Mouse (Mus musculus) kidney, embryonic 15.5 days (tissue): Measurements from ENCODE around the gene Fndc7. TPM values are rescaled to one million over a fixed set of nuclear protein-coding genes. Genes with fewer than 3 reads are reported as not detected.

Experiments
- ATAC-seq: fragments of 200-750 bp; cut with Nextera tagmentation; replicated peaks from 2 replicates; pipeline ENCODE4 v1.8.0; 2017; ENCODE audit warnings: moderate TSS enrichment; ENCODE audit not compliant: low FRiP score
- H3K27ac ChIP-seq: fragments of 300-500 bp; sonication (generic); 2 replicates; pipeline ENCODE4 v1.5.1; 2015; ENCODE audit warnings: mild to moderate bottlenecking, inconsistent platforms
- H3K27me3 ChIP-seq: fragments of 300-500 bp; sonication (generic); 2 replicates; pipeline ENCODE4 v1.6.1; 2015; ENCODE audit warnings: inconsistent platforms
- H3K36me3 ChIP-seq: fragments of 300-500 bp; sonication (generic); 2 replicates; pipeline ENCODE4 v1.6.1; 2015; ENCODE audit warnings: inconsistent platforms
- H3K4me1 ChIP-seq: fragments of 300-500 bp; sonication (generic); 2 replicates; pipeline ENCODE4 v1.6.1; 2015; ENCODE audit warnings: inconsistent platforms
- H3K4me2 ChIP-seq: fragments of 300-500 bp; sonication (generic); 2 replicates; pipeline ENCODE4 v1.6.1; 2015; ENCODE audit warnings: moderate library complexity, mild to moderate bottlenecking, inconsistent platforms
- H3K4me3 ChIP-seq: fragments of 300-500 bp; sonication (generic); replicated peaks from 2 replicates; pipeline ENCODE4 v1.5.1; 2015; ENCODE audit warnings: mild to moderate bottlenecking, inconsistent platforms
- H3K9ac ChIP-seq: fragments of 300-500 bp; sonication (generic); 2 replicates; pipeline ENCODE4 v1.6.1; 2015; ENCODE audit warnings: mild to moderate bottlenecking, inconsistent platforms
- H3K9me3 ChIP-seq: fragments of 300-500 bp; sonication (generic); replicated peaks from 2 replicates; pipeline ENCODE4 v1.6.1; 2016; ENCODE audit warnings: inconsistent platforms
- WGBS: fragments of 180-500 bp; shearing (Covaris S2); methylation state at CpG from one replicate; pipeline ENCODE4 v1.1.7; 2015; ENCODE audit warnings: mixed read lengths; 5-methylcytosine and 5-hydroxymethylcytosine counted together
- polyA plus RNA-seq: library from polyadenylated mRNA; unstranded; fragments of >200 nt; fragmentation: Nextera tagmentation; extraction: Ambion mirVana; gene quantifications from 2 replicates; pipeline ENCODE4 v1.2.1, GENCODE M21; 2015

Fndc7 gene
- polyA plus RNA-seq, 1 experiment from 2014 or later = not detected

- 79% methylated on average over 11 of the region's 11 CpGs for WGBS
- Histone ChIP-seq H3K4me3 (no peak overlapping the region), H3K4me1 (no peaks in the 10 kb centered on the region), H3K27me3 (no peaks in the 10 kb centered on the region), H3K9me3 (no peaks in the 10 kb centered on the region), H3K27ac (no peak overlapping the region), H3K9ac (no peak overlapping the region), H3K4me2 (no peak overlapping the region), H3K36me3 (peaks cover 27% of the 10 kb centered on the region)
- peak; percentile 66 for ATAC-seq
Observed at GRCm38 (mm10) chr3:108830493-108830892, 59.3 kb downstream of the Fndc7 start.

GRCm38 (mm10) chr3:108815631-108816030 lies 74.2 kb downstream of the Fndc7 start:
- H3K27ac ChIP-seq = no peak overlapping the region
- H3K4me2 ChIP-seq = no peak overlapping the region
- no peak for ATAC-seq
- no peaks in the 10 kb centered on the region for H3K9me3 ChIP-seq
- H3K36me3 ChIP-seq = peaks cover 48% of the 10 kb centered on the region
- H3K27me3 ChIP-seq = no peaks in the 10 kb centered on the region
- H3K4me1 ChIP-seq = no peaks in the 10 kb centered on the region
- 75% methylated on average over 4 of the region's 4 CpGs for WGBS
- H3K4me3 ChIP-seq = no peak overlapping the region
- H3K9ac ChIP-seq = no peak overlapping the region

DNA sequence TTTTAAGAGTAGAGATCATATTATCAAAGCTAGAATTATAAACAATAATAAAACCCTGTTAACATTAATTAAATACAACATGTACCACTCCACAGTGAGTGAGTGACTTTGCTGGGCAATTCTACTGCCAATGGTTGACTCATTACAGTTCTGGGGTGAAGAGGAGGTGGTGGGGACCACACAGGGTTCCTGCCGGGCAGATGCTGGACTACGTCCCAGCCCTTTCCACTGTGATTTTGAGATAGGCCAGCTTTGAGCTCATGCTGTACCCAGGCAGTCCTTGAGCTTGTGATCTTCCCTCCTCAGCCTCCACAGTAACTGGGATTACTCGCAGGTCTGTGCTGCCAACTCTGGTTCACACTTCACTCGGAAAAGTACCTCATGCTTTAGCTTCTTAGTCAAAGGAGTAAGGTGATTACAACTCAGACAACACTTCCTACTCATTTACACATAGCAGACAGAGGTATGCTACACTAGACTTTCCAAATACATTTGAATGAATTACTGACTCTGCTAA lies 79.0 kb downstream of the Fndc7 start:
- no peaks in the 10 kb centered on the region for H3K4me1 ChIP-seq
- no peak overlapping the region for H3K27ac ChIP-seq
- 65% methylated on average over 4 of the region's 4 CpGs for WGBS
- H3K9me3 ChIP-seq = no peaks in the 10 kb centered on the region
- no peak for ATAC-seq
- no peak overlapping the region for H3K4me3 ChIP-seq
- peaks cover 50% of the 10 kb centered on the region for H3K36me3 ChIP-seq
- H3K27me3 ChIP-seq = no peaks in the 10 kb centered on the region
- H3K9ac ChIP-seq = no peak overlapping the region
- no peak overlapping the region for H3K4me2 ChIP-seq

- ATAC-seq = no peak
- no peaks in the 10 kb centered on the region for H3K4me1 ChIP-seq
- H3K9ac ChIP-seq = no peak overlapping the region
- 88% methylated on average over 5 of the region's 5 CpGs for WGBS
- no peaks in the 10 kb centered on the region for H3K9me3 ChIP-seq
- H3K27me3 ChIP-seq = no peaks in the 10 kb centered on the region
- H3K4me3 ChIP-seq = no peak overlapping the region
- peaks cover 65% of the 10 kb centered on the region for H3K36me3 ChIP-seq
- H3K4me2 ChIP-seq = no peak overlapping the region
- no peak overlapping the region for H3K27ac ChIP-seq
Observed at GRCm38 (mm10) chr3:108805622-108806021, 84.2 kb downstream of the Fndc7 start.

Other genes with a start within 250 kb of the Fndc7 start
- 66.9 and 69.4 TPM in 2 replicates for gene Clcc1, start 236.1 kb downstream of the Fndc7 start, polyA plus RNA-seq
- 43.3 and 45.1 TPM in 2 replicates for gene Gpsm2, start 167.7 kb downstream of the Fndc7 start, polyA plus RNA-seq
- gene Aknad1, start 150.3 kb downstream of the Fndc7 start, polyA plus RNA-seq = 0.05 and 0.10 TPM in 2 replicates
- 34.9 and 35.6 TPM in 2 replicates for gene Stxbp3, start 49.5 kb downstream of the Fndc7 start, polyA plus RNA-seq
- gene Prpf38b, start 21.7 kb upstream of the Fndc7 start, polyA plus RNA-seq = 71.7 and 74.7 TPM in 2 replicates
- gene Henmt1, start 49.9 kb upstream of the Fndc7 start, polyA plus RNA-seq = 0.13 and 0.26 TPM in 2 replicates
- not detected in 2 replicates for gene Gm9857, start 50.4 kb upstream of the Fndc7 start, polyA plus RNA-seq
- 4.7 and 4.9 TPM in 2 replicates for gene Fam102b, start 137.6 kb upstream of the Fndc7 start, polyA plus RNA-seq
- not detected in 2 replicates for gene Slc25a54, start 190.5 kb upstream of the Fndc7 start, polyA plus RNA-seq
- 25.3 and 26.5 TPM in 2 replicates for gene Slc25a24, start 233.1 kb upstream of the Fndc7 start, polyA plus RNA-seq